Mouse (Mus musculus) heart, postnatal 0 days (tissue): Measurements from ENCODE around the gene Tmod2.

Source experiments
- CTCF ChIP-seq: IDR thresholded peaks from 2 replicates; pipeline ENCODE4 v1.5.1; 2016; ENCODE audit warnings: antibody characterized with exemption, control low read depth, low read depth
- EP300 ChIP-seq: IDR thresholded peaks from 2 replicates; pipeline ENCODE4 v1.6.1; 2016; ENCODE audit warnings: antibody characterized with exemption, low read depth

- TF ChIP-seq CTCF (no peak), EP300 (no peak)
Observed at GRCm38 (mm10) chr9:75607496-75607895, 3.6 kb downstream of the Tmod2 start.
